Mouse (Mus musculus): Measurements from ENCODE around the gene Cdh23.

- no peak for TF ChIP-seq CTCF (IDR thresholded peaks at IDR 0.05; ENCODE audit: low read depth)
- TF ChIP-seq EP300 (IDR thresholded peaks at IDR 0.05; ENCODE audit: low read depth), result no peak
Measured at GRCm38 (mm10) chr10:60295356-60295755, 400.9 kb downstream of the Cdh23 start.

Data from heart, postnatal 0 days (tissue).